Comparison of ENCODE assay signal across 7 mouse cellular contexts in genomic region chr13:104540861-104541398, GRCm38 (mm10).
A peak's percentile ranks its signal among the peaks of the same experiment; 100 is the strongest.
DNase-seq lines count a peak whose midpoint lies in the region; ATAC-seq and TF ChIP-seq lines count a peak whose summit lies in the region.

No protein-coding gene starts in this region.

- H3K27ac ChIP-seq in hindbrain, postnatal 0 days, result no peak overlapping the region
- H3K27ac ChIP-seq in hindbrain, embryonic 12.5 days, result no peak overlapping the region
- H3K27ac ChIP-seq in embryonic fibroblast, embryonic 13.5 days (ENCODE audit: insufficient read depth, low read length), result peak overlapping the region; percentile 91
- no peak overlapping the region for H3K27ac ChIP-seq in neural tube, embryonic 14.5 days (ENCODE audit: low read depth, low read length)

- no peak overlapping the region for H3K9ac ChIP-seq in hindbrain, postnatal 0 days (replicated peaks; ENCODE audit: low read length)
- H3K9ac ChIP-seq in hindbrain, embryonic 12.5 days, result no peak overlapping the region; the same call in 1 of the 2 replicates
- H3K9ac ChIP-seq in neural tube, embryonic 14.5 days (replicated peaks; ENCODE audit: low read depth, low read length), result no peak overlapping the region

- no peak; the same call in 1 of the 2 replicates for TF ChIP-seq POLR2A in embryonic fibroblast, embryonic 13.5 days (IDR thresholded peaks at IDR 0.05; ENCODE audit: low read depth, low read length)

- peak overlapping the region; percentile 24; the same call in 1 of the 2 replicates for H3K4me2 ChIP-seq in hindbrain, postnatal 0 days (ENCODE audit: low read depth, low read length)
- no peak overlapping the region for H3K4me2 ChIP-seq in hindbrain, embryonic 12.5 days (replicated peaks)
- H3K4me2 ChIP-seq in neural tube, embryonic 14.5 days (ENCODE audit: low read depth, low read length), result no peak overlapping the region

- no peak overlapping the region for H3K4me3 ChIP-seq in hindbrain, postnatal 0 days (ENCODE audit: low read length)
- H3K4me3 ChIP-seq in hindbrain, embryonic 12.5 days, result no peak overlapping the region
- no peak overlapping the region for H3K4me3 ChIP-seq in embryonic fibroblast, embryonic 13.5 days (ENCODE audit: insufficient read depth, low read length)
- H3K4me3 ChIP-seq in neural tube, embryonic 14.5 days (ENCODE audit: low read depth, low read length), result no peak overlapping the region

- no peak for TF ChIP-seq CTCF in hindbrain, postnatal 0 days (IDR thresholded peaks at IDR 0.05; ENCODE audit: low read depth)
- no peak for TF ChIP-seq CTCF in embryonic fibroblast, embryonic 13.5 days (IDR thresholded peaks at IDR 0.05; ENCODE audit: borderline replicate concordance, insufficient read depth, low read length)

- DNase-seq in hindbrain, postnatal 0 days (ENCODE audit: low spot score), result no peak
- DNase-seq in R1 (ENCODE audit: low read depth, low spot score), result peak; percentile 20
- DNase-seq in T-cell, adult 2 months (ENCODE audit: low spot score), result no peak
- no peak for DNase-seq in lung, postnatal 10 days

- ATAC-seq in hindbrain, postnatal 0 days, result no peak
- ATAC-seq in hindbrain, embryonic 12.5 days (ENCODE audit: low FRiP score), result no peak
- peak; percentile 65; the same call in 1 of the 2 replicates for ATAC-seq in neural tube, embryonic 14.5 days (ENCODE audit: low read depth)

- no peaks in the 10 kb centered on the region for H3K27me3 ChIP-seq in hindbrain, postnatal 0 days (ENCODE audit: insufficient read depth, low read length)
- H3K27me3 ChIP-seq in hindbrain, embryonic 12.5 days, result no peaks in the 10 kb centered on the region
- H3K27me3 ChIP-seq in neural tube, embryonic 14.5 days (ENCODE audit: control insufficient read depth, insufficient read depth, low read length), result no peaks in the 10 kb centered on the region

- 45% methylated on average over 7 of the region's 7 CpGs for WGBS in hindbrain, postnatal 0 days
- WGBS in hindbrain, embryonic 12.5 days, result 46% methylated on average over 7 of the region's 7 CpGs
- 40% methylated on average over 7 of the region's 7 CpGs for WGBS in neural tube, embryonic 14.5 days

- H3K4me1 ChIP-seq in hindbrain, postnatal 0 days (ENCODE audit: insufficient read depth, low read length), result no peaks in the 10 kb centered on the region
- H3K4me1 ChIP-seq in hindbrain, embryonic 12.5 days, result no peaks in the 10 kb centered on the region
- no peaks in the 10 kb centered on the region; the same call in 1 of the 2 replicates for H3K4me1 ChIP-seq in embryonic fibroblast, embryonic 13.5 days (ENCODE audit: control insufficient read depth, insufficient read depth, low read length)
- H3K4me1 ChIP-seq in neural tube, embryonic 14.5 days (ENCODE audit: control insufficient read depth, insufficient read depth, low read length), result no peaks in the 10 kb centered on the region

- no peaks in the 10 kb centered on the region for H3K36me3 ChIP-seq in hindbrain, postnatal 0 days (ENCODE audit: insufficient read depth, low read length)
- no peaks in the 10 kb centered on the region for H3K36me3 ChIP-seq in hindbrain, embryonic 12.5 days
- H3K36me3 ChIP-seq in neural tube, embryonic 14.5 days (ENCODE audit: control insufficient read depth, insufficient read depth, low read length), result no peaks in the 10 kb centered on the region

- H3K9me3 ChIP-seq in hindbrain, postnatal 0 days (ENCODE audit: low read length), result no peaks in the 10 kb centered on the region
- H3K9me3 ChIP-seq in hindbrain, embryonic 12.5 days (replicated peaks), result no peaks in the 10 kb centered on the region
- H3K9me3 ChIP-seq in neural tube, embryonic 14.5 days (ENCODE audit: control insufficient read depth, low read length), result no peaks in the 10 kb centered on the region
